Mouse (Mus musculus): Measurements from ENCODE around the gene 2610318N02Rik. TPM values are rescaled to one million over a fixed set of nuclear protein-coding genes. Genes with fewer than 3 reads are reported as not detected.

The 2610318N02Rik gene
- total RNA-seq, 2 experiments from 2014 or later, result 1.1 to 2.5 TPM

GRCm38 (mm10) chr16:17137355-17137754, 12.4 kb upstream of the 2610318N02Rik start:
- intact Hi-C loops (cut with DNase I), result no loop called here
- Histone ChIP-seq H3K4me3 (no peak overlapping the region), H3K27ac (no peak overlapping the region)
- DNase-seq (ENCODE audit: extremely low spot score in 1 of 2, low spot score in 2 of 2), result no peak
- TF ChIP-seq CTCF (IDR thresholded peaks at IDR 0.05), result no peak

GRCm38 (mm10) chr16:17132906-17133200, 7.9 kb upstream of the 2610318N02Rik start:
- intact Hi-C loops (cut with DNase I), result loop anchor here (5.0 kb wide), 1 partner anchor 74 kb away; the partner anchor contains the start of gene Rimbp3
- peak overlapping the region; percentile 98 for H3K4me3 ChIP-seq
- TF ChIP-seq CTCF (IDR thresholded peaks at IDR 0.05), result no peak
- no peak overlapping the region for H3K27ac ChIP-seq
- no peak for DNase-seq (ENCODE audit: extremely low spot score in 1 of 2, low spot score in 2 of 2)

GRCm38 (mm10) chr16:17132089-17132905, 7.3 kb upstream of the 2610318N02Rik start, which contains the start of gene Sdf2l1:
TSS of gene Sdf2l1 (minus strand) at chr16:17132383.
- Histone ChIP-seq H3K27ac (peak within 1 kb of the TSS; percentile 84), H3K4me3 (peak within 1 kb of the TSS; percentile 98)
- DNase-seq (ENCODE audit: extremely low spot score in 1 of 2, low spot score in 2 of 2), result peak; percentile 98
- intact Hi-C loops (cut with DNase I), result loop anchor here (5.0 kb wide), 1 partner anchor 75 kb away; the partner anchor contains the start of gene Rimbp3
- TF ChIP-seq CTCF (IDR thresholded peaks at IDR 0.05), result peak; percentile 33

GRCm38 (mm10) chr16:17131191-17132088, 6.5 kb upstream of the 2610318N02Rik start:
- peak overlapping the region; percentile 98 for H3K4me3 ChIP-seq
- DNase-seq (ENCODE audit: extremely low spot score in 1 of 2, low spot score in 2 of 2), result peak; percentile 26 to 39
- no peak for TF ChIP-seq CTCF (IDR thresholded peaks at IDR 0.05)
- H3K27ac ChIP-seq, result peak overlapping the region; percentile 84
- intact Hi-C loops (cut with DNase I), result loop anchor here (5.0 kb wide), 1 partner anchor 76 kb away; the partner anchor contains the start of gene Rimbp3

DNA sequence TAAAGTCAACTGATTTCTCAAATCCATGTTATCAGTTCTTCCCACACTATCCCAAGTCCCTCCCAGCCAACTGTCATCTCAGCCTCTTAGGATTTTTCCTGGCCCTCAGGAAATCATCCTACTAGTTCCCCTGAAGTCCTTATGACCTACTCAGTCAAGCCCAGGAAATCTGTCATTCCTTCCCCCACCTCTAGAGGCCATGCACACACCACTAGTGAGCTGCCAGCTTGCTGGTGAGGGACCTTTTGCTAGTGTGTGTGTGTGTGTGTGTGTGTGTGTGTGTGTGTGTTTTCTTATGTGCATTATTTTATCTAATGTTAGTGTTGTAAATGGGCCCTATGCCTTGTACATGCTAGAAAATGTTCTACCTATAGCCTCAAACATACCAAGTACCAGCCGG, 2.3 kb upstream of the 2610318N02Rik start:
- intact Hi-C loops (cut with DNase I), result loop anchor here (1.0 kb wide), 1 partner anchor 149 kb away; the partner anchor contains the start of gene Tmem191c
- Histone ChIP-seq H3K27ac (no peak overlapping the region), H3K4me3 (no peak overlapping the region)
- no peak for DNase-seq (ENCODE audit: extremely low spot score in 1 of 2, low spot score in 2 of 2)
- TF ChIP-seq CTCF (IDR thresholded peaks at IDR 0.05), result peak; percentile 56

DNA sequence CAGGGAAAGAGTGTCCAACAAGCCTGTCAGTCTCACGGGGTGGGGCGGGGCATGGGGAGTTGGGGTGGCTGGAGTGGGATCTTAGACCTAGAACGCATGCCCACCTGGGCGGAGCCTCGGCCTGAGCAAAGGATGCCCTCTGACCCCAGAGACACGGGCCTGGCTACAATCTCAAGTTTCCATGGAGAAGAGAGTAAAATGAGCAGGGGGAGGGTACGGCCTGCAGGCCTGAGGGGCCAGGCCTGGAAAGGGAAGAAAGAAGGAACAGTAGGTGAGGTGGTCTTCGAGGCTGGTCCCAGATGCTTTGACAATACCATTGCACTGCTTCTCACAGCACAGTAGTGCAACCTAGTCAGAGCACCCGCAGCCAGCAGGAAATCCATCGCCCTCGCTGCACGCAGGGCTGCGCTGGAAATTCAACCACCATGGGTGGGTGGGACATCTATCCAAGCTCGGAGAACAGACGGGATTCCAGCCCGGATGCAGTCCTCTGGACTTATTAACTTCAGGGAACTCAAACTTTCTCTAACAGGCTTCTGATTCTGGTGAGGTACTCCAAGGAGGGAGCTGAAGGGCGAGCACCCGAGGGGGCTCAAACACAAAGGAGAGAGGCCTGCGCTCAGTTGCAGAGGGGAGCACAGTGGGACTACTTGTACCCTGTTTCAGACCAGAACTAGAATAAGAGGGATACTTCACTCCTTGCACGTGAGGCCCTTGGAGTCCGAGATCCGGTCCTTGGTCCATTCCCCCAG, 672 bp downstream of the 2610318N02Rik start:
- intact Hi-C loops (cut with DNase I), result no loop called here
- TF ChIP-seq CTCF (IDR thresholded peaks at IDR 0.05), result no peak
- Histone ChIP-seq H3K4me3 (no peak overlapping the region; the same call in 1 of the 2 replicates), H3K27ac (no peak overlapping the region)
- DNase-seq (ENCODE audit: extremely low spot score in 1 of 2, low spot score in 2 of 2), result no peak

DNA sequence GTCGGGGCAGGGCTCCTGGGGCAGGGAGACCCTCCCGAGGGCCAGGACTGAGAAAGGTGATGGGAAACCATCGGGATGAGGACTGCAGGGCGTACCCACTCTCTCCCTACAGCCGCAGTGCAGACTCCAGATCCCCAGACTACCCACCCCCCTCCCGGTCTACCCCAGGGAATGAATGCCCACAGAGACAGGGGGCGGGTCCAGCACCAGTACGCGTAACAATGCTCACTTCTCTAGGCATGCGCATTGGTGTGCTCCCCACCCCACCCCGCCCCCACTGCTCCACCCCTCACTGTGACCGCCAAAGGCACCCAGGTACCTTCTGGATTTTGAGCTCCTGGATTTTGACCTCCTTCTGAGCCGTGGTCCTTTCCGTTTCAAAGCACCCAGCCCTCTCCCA, 3.4 kb downstream of the 2610318N02Rik start:
- Histone ChIP-seq H3K4me3 (no peak overlapping the region), H3K27ac (no peak overlapping the region)
- DNase-seq (ENCODE audit: extremely low spot score in 1 of 2, low spot score in 2 of 2), result no peak
- no peak for TF ChIP-seq CTCF (IDR thresholded peaks at IDR 0.05)
- intact Hi-C loops (cut with DNase I), result no loop called here

- intact Hi-C loops (cut with DNase I), result no loop called here
- H3K4me3 ChIP-seq, result no peak overlapping the region
- TF ChIP-seq CTCF (IDR thresholded peaks at IDR 0.05), result no peak
- H3K27ac ChIP-seq, result no peak overlapping the region
- DNase-seq (ENCODE audit: extremely low spot score in 1 of 2, low spot score in 2 of 2), result no peak
These were observed 7.6 kb downstream of the 2610318N02Rik start for GRCm38 (mm10) chr16:17117309-17117799.

DNA sequence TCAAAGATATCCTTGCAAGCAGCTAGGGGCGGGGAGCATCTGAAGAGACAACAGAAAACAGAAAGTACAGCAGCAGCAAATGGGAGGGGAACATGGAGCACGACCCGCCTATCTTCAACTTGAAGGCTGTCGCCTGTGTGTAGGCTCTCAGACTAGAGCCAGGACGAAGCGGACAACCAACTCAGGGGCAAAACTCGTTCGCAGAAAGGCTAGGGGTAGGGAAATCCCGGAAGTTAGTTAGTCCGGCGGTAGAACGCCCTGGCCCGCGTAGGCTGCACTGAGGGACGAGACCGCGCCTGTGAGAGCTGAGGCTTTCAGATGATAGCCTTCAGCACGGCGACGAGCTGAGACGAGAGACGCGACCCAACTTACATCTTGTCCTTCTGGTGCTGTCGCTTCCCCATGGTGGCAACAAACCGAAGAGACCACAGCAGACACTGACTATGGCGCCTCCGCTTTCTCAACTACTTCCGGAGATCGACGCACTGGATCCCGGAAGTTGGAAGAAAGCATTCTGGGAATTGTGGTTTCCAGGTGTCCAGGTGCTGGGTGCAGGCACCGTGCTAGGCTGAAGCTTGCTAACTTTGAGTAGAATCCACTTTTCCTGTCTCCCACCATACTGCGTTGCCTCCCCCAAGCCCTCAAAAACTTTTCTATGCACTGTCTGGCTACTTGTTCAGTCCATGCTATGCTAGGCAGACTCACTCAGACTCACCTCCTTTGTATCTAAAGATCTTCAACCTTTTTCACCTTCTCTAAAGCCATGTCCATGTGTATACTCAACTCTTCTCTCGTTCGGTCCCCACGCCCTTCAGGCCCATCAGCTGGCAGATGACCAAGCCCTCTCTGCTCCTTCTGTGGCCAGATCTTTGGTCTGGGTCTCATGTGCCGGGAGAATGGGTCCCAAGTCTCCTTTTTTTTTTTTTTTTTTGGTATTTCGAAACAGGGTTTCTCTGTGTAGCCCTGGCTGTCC, 13.9 kb downstream of the 2610318N02Rik start, which contains the start of gene Ppil2:
Gene Ppil2 (minus strand): TSS at position 487 of the 973 bp plus-strand sequence.
- Histone ChIP-seq H3K27ac (peak within 1 kb of the TSS; percentile 79), H3K4me3 (peak within 1 kb of the TSS; percentile 83)
- TF ChIP-seq CTCF (IDR thresholded peaks at IDR 0.05), result no peak
- intact Hi-C loops (cut with DNase I), result no loop called here
- DNase-seq (ENCODE audit: extremely low spot score in 1 of 2, low spot score in 2 of 2), result peak; percentile 52 to 68

DNA sequence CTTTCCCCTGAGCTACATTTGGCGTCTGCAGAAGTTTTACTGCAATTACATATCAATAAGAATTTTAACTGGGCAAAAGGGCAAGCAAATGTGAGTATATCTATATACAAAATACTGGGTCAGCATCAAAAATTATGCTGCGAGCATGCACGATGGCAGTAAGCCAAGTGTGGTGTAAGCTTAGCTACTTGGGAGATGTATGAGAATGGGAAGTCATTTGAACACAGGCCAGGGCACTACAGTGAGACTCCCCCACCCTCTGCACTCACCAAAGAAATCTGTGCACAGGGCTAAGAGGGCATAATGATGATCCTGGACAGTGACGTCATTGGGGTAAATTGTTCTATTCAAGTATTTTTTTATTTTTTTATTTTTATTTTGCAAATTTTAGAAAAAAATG, 20.4 kb downstream of the 2610318N02Rik start:
- intact Hi-C loops (cut with DNase I), result no loop called here
- no peak for DNase-seq (ENCODE audit: extremely low spot score in 1 of 2, low spot score in 2 of 2)
- H3K27ac ChIP-seq, result no peak overlapping the region
- no peak for TF ChIP-seq CTCF (IDR thresholded peaks at IDR 0.05)
- H3K4me3 ChIP-seq, result no peak overlapping the region
